Mouse (Mus musculus): ENCODE measurements around the gene Rab10. TPM values are rescaled to one million over a fixed set of nuclear protein-coding genes. Genes with fewer than 3 reads are reported as not detected.
A peak's percentile ranks its signal among the peaks of the same experiment; 100 is the strongest.

Rab10 gene
- total RNA-seq, 2 experiments from 2014 or later = 151 to 158 TPM

DNA sequence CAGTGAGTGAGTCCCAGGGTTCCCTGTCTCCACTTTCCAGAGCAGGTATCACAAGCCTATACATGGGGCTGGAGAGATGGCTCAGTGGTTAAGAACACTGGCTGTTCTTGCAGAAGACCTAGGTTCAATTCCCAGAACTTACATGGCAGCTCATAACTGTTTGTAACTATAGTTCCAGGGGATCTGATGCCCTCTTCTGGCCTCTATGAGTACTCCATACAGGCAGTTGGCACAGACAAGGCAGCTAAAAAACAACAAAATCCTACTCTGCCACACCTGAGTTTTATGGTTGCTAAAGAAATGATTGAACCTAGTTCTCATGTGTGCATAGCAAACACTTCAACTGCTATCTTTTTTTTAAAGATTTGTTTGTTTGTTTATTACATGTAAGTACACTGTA is 56.2 kb downstream of the Rab10 start:
- DNase-seq (ENCODE audit: low spot score in 2 of 2) = no peak
- peak; percentile 70 for TF ChIP-seq CTCF (conservative IDR thresholded peaks at IDR 0.05)
- peak overlapping the region; percentile 52; the same call in 1 of the 2 replicates for H3K27ac ChIP-seq
- no peak overlapping the region for H3K4me3 ChIP-seq

DNA sequence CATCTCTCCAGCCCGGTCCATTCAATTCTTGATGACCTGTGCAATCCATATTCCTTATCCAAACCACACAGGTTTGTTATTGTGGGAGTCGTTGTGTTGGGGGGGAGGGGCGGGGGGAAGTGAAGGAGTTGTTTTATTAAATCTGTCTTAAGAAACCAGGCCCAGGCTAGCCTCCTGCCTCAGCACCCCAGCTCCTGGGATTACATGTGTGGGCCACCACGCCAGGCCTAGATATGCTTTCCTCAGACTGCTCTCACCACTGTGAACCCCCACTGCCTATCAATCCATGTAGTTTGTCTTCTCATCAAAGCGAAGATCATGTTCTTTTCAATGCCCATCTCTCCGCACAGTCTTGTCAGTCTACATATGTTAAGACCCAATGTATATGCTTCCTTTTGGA is 63.7 kb downstream of the Rab10 start:
- Histone ChIP-seq H3K27ac (no peak overlapping the region), H3K4me3 (no peak overlapping the region)
- DNase-seq (ENCODE audit: low spot score in 2 of 2) = no peak
- TF ChIP-seq CTCF (conservative IDR thresholded peaks at IDR 0.05) = no peak

DNA sequence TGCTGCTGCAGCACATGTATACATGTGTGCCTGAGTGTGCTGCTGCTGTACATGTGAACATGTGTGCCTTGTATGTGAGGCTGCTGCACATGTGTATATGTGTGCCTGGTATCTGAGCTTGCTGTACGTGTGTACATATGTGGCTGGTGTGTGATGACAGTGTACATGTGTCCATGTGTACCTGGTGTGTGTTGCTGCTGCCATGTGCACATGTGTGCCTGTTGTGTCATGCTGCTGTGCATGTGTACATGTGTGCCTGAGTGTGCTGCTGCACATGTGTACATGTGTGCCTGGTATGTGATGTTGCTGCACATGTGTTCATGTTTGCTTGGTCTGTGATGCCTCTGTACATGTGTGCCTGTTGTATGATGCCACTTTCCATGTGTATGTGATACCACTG is 70.2 kb downstream of the Rab10 start:
- Histone ChIP-seq H3K4me3 (no peak overlapping the region), H3K27ac (no peak overlapping the region)
- no peak for TF ChIP-seq CTCF (conservative IDR thresholded peaks at IDR 0.05)
- DNase-seq (ENCODE audit: low spot score in 2 of 2) = no peak

DNA sequence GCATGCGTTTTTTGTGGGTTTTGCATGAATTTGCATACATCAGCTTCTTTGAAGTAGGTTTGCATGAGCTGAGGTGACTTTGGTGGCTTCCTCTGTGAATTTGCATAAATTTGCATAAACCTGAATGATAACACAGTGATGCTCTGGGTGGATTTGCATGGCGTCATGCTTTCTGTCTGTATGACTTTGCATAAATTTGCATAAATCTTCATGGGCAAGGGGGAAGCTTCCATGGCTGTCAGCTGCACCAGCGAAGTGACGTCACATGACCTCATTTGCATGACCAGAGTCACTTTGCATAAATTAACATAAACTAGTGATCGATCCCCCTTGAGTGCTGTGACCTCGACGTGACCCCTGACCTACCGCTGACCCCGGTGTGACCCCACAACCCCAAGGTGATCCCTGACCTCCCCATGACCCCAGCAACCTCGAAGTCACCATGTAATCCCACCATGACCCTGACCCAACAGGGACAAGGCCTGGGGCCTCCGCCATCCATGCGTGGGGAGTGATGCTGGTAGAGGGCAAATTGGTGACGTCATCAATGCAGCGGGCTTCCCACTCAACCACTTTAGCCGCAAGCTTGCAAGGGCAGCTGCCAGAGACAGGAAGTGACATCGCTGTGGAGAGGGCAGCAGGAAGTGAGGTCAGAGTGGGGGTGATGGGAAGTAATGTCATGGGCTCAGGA is 71.3 kb downstream of the Rab10 start:
- H3K4me3 ChIP-seq = no peak overlapping the region
- no peak for TF ChIP-seq CTCF (conservative IDR thresholded peaks at IDR 0.05)
- H3K27ac ChIP-seq = no peak overlapping the region

GRCm38 (mm10) chr12:3237799-3238198 is 72.0 kb downstream of the Rab10 start:
- no peak overlapping the region for H3K4me3 ChIP-seq
- DNase-seq (ENCODE audit: low spot score in 2 of 2) = no peak
- no peak overlapping the region for H3K27ac ChIP-seq
- no peak for TF ChIP-seq CTCF (conservative IDR thresholded peaks at IDR 0.05)

More for the DNA sequence above, 71.3 kb downstream of the Rab10 start:
- DNase-seq (ENCODE audit: low spot score in 2 of 2) = no peak

DNA sequence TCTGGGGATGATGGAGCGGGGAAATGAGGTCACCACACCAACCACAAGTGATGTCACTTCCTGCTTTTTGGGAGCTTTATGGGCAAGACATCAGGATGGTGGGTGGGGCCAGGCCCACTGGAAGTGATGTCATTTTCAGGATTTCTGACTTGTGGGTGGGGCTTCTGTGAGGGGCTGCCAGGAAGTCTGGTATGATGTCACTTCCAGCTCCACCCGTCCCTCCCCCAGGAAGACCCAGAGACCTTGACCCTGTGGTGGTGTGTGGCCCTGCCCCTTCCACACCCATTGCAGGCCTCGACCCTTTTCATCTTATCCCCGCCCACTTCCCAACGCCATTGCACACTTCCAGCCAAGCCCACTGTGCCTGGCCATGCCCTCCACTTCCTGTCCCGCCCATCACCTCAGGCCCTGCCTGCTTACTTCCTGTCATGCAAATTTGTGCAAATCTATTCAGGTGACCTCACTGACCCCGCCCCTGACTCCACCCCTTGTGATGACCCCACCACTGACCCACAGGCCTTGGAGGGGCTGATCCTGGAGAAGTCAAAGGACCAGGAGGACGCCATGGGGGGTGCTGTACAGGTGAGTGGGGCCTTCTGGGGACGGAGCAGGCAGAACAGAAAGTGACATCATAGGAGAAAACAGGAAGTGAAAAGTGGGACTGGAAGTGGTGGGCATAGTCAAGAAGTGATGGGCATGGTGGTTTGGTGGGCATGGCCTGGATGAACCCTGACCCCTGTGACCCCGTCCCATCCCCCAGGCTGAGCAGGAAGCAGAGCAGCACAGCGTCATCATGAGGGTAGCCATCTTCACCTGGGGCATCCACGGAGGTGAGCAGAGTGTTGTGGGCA is 72.7 kb downstream of the Rab10 start:
- Histone ChIP-seq H3K27ac (no peak overlapping the region), H3K4me3 (no peak overlapping the region)
- DNase-seq (ENCODE audit: low spot score in 2 of 2) = peak in 1 of 2 experiments; percentile 18
- no peak for TF ChIP-seq CTCF (conservative IDR thresholded peaks at IDR 0.05)

DNA sequence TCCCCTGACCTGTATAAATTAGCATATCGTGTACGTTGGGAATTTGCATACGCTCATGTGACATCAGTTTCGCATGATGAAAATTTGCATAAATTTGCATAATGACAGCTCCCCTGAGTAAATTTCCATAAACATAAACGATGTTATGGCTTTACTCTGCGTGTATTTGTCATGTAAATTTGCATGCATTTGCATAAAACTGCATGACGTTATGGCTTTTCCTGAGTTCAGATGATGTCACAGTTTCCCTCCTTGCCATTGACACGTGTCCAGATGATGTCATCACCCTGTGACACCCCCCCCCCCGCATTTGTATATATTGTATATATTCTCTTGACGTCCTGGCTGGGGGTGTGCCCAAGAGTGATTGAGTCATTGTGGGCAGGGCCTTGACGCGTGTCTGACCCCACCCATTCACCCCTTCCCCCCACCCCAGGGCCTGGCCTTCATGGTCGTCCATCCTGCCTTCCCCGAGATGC is 73.6 kb downstream of the Rab10 start:
- peak overlapping the region; percentile 93 for H3K4me3 ChIP-seq
- peak overlapping the region; percentile 92 for H3K27ac ChIP-seq
- no peak for DNase-seq (ENCODE audit: low spot score in 2 of 2)
- TF ChIP-seq CTCF (conservative IDR thresholded peaks at IDR 0.05) = no peak

- peak; percentile 93 to 98 for DNase-seq (ENCODE audit: low spot score in 2 of 2)
- Histone ChIP-seq H3K27ac (peak overlapping the region; percentile 92), H3K4me3 (peak overlapping the region; percentile 93)
- TF ChIP-seq CTCF (conservative IDR thresholded peaks at IDR 0.05) = peak; percentile 91
Measured at GRCm38 (mm10) chr12:3235646-3236161, 74.1 kb downstream of the Rab10 start.

DNA sequence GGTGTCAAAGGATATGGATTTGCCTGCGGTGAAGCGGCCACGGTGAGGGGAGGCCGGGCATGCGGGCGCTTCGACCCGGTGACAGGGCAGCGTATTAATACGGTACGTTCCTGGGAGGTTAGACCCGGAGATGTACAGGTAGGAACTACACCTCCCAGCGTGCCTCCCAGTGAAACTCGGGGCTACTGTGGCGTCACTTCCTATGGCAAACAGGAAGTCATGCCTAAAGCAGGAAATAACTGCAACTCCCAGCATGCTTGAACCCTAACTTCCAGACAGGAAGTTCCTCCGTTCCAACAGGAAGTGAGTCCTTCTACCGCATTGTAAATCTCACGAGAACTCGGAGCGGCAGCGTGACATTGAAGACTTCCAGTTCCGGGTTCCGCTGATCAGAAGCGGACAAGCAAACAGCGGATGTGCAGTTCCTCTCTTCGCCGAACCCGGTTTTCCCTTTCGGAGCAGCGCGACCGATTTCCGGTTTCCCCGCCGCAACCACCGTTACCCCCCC is 74.6 kb downstream of the Rab10 start:
- peak overlapping the region; percentile 93 for H3K4me3 ChIP-seq
- H3K27ac ChIP-seq = peak overlapping the region; percentile 92
- no peak for TF ChIP-seq CTCF (conservative IDR thresholded peaks at IDR 0.05)
- DNase-seq (ENCODE audit: low spot score in 2 of 2) = peak; percentile 93 to 98

DNA sequence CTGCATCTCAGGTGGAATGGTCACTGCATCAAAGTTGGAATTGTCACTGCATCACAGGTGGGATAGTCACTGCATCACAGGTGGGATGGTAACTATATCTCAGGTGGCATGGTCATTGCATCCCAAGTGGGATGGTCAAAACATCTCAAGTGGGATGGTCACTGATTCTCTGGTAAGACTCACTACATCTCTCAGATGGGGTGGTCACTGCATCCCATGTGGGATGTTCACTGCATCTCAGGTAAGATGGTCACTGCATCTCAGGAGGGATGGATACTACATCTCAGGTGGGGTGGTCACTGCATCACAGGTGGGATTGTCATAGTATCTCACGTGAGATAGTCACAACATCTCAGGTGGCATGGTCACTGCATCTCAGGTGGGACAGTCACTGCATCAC is 75.7 kb downstream of the Rab10 start:
- Histone ChIP-seq H3K27ac (no peak overlapping the region), H3K4me3 (no peak overlapping the region)
- no peak for DNase-seq (ENCODE audit: low spot score in 2 of 2)
- TF ChIP-seq CTCF (conservative IDR thresholded peaks at IDR 0.05) = no peak

DNA sequence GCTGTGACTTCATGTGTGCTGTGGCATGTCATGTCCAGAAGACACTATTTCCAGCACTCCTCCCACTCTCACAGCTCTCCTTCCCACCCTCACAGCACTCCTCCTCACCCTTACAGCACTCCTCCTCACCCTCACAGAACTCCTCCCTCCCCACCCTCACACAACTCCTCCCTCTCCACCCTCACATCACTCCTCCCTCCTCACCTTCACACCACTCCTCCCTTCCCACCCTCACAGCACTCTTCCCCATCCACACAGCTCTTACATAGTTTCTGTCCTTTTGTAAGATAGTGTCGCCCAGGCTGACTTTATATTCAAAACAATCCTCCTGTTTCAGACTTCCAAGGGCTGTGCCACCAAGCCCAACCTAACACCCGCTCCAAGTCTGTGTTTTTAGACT is 86.4 kb downstream of the Rab10 start:
- no peak for TF ChIP-seq CTCF (conservative IDR thresholded peaks at IDR 0.05)
- Histone ChIP-seq H3K27ac (no peak overlapping the region), H3K4me3 (no peak overlapping the region)
- no peak for DNase-seq (ENCODE audit: low spot score in 2 of 2)

DNA sequence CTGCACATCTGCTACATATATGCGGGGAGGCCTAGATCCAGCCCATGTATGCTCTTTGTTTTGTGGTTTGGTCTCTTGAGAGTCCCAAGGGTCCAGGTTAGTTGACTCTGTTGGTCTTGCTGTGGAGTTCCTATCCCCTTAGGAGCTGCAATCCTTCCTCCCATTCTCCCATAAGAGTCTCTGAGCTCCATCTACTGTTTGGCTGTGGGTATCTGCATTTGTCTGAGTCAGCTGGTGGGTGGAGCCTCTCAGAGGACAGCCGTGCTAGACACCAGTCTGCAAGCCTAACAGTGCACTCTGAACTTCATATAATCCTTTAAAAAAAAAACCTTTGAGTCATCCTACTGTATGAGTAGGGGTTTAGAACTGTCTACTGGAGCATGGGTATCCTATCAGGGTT is 99.6 kb downstream of the Rab10 start:
- no peak overlapping the region for H3K27ac ChIP-seq
- no peak overlapping the region for H3K4me3 ChIP-seq
- DNase-seq (ENCODE audit: low spot score in 2 of 2) = no peak
- peak; percentile 30; the same call in 1 of the 2 replicates for TF ChIP-seq CTCF (conservative IDR thresholded peaks at IDR 0.05)

- TF ChIP-seq CTCF (conservative IDR thresholded peaks at IDR 0.05) = peak; percentile 65
- DNase-seq (ENCODE audit: low spot score in 2 of 2) = peak in 1 of 2 experiments; percentile 10
- Histone ChIP-seq H3K27ac (no peak overlapping the region), H3K4me3 (no peak overlapping the region)
Measured at GRCm38 (mm10) chr12:3209163-3209562, 100.6 kb downstream of the Rab10 start.

Other genes starting within 250 kb of the Rab10 start
- gene Kif3c, start 55.2 kb upstream of the Rab10 start, total RNA-seq (2021) = 100 to 1,000 TPM; 167 to 169 TPM
- 10 to 100 TPM; 32.6 to 34.3 TPM for gene Asxl2, start 116.9 kb upstream of the Rab10 start, total RNA-seq (2021)